Mouse (Mus musculus): ENCODE measurements around the gene Ccdc34.

Ccdc34 gene

GRCm38 (mm10) chr2:110182795-110183486 is 165.3 kb downstream of the Ccdc34 start:
- DNase-seq = no peak

DNA sequence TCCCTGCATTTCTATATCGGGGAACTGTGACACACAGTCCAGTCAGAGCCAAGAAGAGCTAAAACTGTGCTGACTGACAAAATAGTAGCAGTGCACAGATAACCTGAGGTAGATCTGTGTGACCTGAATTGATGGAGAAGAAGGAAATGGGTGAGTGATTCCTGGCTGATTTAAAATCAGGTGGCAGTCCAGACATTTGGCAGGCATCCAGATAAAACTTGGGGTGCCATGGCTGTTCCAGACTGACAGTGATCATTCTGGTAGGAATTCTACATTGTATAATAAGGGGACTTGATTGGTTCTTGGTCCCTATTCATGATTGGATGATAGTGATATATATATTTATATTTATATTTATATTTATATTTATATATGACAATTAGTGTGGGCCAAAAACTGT is 166.5 kb downstream of the Ccdc34 start:
- no peak for DNase-seq

- DNase-seq = peak; percentile 28
Measured at GRCm38 (mm10) chr2:110186427-110186980, 168.9 kb downstream of the Ccdc34 start.

DNA sequence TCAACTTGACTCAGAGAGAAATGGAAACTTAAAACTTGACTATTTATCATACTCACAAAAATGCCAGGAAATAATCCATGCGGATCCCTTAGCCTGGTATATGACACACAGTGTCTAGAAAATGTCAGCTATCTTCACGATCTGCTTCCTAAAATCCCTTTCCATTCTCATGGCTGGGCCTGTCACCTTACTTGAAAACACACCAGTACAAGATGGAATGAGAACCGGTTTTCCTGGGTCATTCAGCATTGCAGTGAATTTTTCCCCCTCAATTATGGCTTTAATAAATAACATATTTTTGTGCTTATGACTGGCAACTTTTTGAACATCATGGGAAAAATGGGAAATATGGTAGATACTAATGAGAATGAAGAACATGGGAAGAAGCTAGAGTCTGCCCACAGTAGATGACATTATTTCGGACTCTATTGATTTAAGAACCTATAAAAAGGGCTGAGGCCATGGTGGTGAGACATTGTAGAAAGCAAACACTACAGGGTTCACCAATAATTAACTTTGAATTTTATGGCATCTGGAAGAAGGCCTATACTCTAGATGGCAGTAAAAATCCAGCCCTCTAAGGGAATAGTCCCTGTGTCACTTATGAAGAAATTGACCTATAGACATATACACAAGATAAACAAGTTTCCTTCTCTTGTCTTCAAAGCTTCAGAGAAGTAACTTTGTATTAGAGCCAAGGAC is 171.2 kb downstream of the Ccdc34 start:
- no peak for DNase-seq

DNA sequence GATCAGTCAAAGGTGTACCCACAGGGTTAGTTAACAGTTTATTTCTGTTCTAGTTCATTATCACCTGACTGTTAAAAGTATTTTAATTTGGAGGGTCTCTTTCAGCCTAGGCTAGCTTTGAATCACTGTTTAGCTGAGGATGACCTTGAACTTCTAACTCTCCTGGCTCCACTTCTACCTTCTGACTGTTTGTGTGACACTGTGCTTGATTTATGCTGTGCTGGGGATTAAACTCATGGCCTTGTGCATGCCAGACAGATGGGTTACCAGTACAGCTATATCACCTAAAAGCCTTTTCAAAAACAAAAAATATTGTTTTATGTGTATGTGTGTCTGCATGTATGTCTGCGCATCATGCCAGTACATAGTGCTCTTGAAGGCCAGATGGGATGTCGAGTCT is 172.8 kb downstream of the Ccdc34 start:
- no peak for DNase-seq

- peak; percentile 13 for DNase-seq
Measured at GRCm38 (mm10) chr2:110191186-110191690, 173.6 kb downstream of the Ccdc34 start.

GRCm38 (mm10) chr2:110191965-110192701 is 174.5 kb downstream of the Ccdc34 start:
- DNase-seq = peak; percentile 69

GRCm38 (mm10) chr2:110192702-110193312 is 175.2 kb downstream of the Ccdc34 start:
- peak; percentile 53 for DNase-seq

- DNase-seq = no peak
Measured at GRCm38 (mm10) chr2:110196551-110196950, 178.9 kb downstream of the Ccdc34 start.

GRCm38 (mm10) chr2:110199648-110200047 is 182.0 kb downstream of the Ccdc34 start:
- DNase-seq = no peak

DNA sequence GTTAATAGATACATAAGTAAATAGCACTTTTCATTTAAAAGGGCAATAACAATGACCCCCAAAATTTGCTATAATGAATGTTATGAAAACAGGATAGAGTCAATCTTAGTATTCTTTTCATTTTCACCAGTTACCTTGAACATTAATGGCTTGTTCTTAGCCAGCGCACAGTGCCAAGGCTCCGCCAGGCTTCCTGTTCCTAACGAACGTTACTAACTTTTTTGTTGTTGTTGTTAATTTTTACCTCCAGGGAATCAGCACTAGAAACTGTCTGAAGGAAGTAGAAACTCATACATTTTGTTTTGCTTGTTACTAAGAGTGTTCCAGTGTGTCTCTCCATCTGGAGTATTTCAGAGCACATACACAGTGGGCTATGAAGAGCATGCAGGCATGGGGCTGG is 184.2 kb downstream of the Ccdc34 start:
- no peak for DNase-seq

- no peak for DNase-seq
Measured at GRCm38 (mm10) chr2:110202716-110203497, 185.3 kb downstream of the Ccdc34 start.

GRCm38 (mm10) chr2:110204169-110204568 is 186.6 kb downstream of the Ccdc34 start:
- peak; percentile 58 for DNase-seq

DNA sequence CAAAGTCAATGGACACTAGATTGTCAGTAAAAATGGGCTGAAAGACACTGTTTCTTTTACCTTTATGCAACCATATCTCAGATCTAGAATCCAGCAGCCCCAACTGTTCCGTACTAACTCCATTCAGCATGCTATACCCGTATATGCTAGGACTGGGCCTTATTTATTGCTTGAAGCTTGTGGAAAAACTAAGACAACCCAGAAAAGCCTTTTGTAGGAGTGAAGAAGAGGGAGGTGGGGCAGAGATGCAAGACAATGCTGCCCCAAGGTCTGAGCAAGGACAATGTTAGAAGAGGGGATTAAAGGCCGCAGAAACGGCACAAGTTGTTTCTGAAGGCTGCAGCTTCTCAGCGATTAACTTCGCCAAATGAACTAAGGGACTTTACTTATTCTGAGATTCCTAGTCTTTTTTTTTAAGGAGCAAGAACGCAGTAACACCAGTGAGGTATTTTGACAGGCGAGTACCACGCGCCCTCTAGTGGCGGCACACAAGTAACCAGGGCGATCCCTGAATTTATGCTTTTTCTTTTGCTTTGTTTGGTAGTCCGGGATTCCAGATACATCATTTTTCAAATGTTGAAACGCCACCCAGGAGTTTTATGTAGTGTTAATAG is 187.2 kb downstream of the Ccdc34 start:
- peak; percentile 82 for DNase-seq

DNA sequence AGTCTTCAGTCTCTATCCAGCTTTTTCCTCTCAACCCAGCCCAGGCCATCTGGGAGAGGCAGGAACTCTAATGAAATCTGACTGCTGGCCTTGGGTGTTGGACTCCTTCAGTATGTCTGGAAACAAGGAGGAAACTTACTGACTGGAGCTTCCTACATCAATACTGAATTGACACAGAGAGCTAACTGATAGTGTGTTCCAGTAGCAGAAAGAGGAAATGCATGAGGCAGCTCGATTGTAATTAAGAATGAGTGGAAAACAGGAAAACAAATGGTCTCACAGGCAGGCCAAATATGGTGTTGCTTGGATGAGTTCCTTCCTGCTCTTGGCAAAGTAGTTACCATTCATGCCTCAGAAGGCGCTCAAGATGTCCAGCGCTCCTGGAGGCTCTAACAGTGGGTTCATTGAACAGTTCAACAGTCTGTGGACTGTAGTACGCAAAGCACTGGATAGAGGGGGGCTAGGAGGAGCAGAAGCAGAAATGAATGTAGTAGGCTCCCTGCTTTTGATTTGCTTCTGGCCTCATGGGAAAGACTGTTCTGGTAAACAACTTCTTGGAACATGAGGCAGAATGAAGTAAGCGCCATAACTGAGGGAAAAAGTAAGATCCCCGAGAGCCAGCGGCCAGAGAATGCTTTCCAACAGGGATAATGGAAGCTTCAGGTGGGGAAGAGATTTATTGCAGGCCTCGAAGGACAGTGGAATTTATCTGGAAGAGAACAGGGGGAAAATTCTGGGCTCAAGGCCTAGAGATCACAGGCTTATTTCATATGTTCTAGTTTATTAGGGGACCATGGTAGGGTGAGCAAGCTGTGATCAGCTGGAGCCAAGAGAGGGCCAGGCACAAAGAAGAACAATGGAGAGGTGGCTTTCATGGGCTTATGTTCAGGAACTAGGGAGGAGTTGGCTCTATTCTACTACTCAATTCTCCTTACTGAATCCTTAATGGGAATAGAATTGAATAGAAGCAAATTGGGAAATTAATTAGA is 193.2 kb downstream of the Ccdc34 start:
- no peak for DNase-seq

DNA sequence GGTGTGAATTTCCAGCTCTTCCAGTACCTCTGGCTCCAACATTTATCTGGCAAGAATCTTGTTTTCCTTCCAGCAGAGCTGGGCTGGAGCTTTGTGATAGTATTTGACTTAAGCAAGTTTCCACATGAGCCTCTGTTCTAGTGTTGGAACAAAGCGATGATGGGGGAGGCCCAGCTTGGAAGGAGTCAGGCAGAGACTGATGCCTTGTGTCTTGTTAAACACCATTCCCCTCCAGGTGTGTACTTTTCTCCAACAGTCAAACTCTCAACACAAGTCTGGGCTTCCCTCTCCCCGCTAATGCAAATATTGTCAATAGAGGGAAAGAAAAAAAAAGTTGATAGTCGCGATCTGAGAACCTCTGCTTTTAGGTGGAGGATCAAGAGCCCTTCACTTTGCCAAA is 196.7 kb downstream of the Ccdc34 start:
- no peak for DNase-seq

DNA sequence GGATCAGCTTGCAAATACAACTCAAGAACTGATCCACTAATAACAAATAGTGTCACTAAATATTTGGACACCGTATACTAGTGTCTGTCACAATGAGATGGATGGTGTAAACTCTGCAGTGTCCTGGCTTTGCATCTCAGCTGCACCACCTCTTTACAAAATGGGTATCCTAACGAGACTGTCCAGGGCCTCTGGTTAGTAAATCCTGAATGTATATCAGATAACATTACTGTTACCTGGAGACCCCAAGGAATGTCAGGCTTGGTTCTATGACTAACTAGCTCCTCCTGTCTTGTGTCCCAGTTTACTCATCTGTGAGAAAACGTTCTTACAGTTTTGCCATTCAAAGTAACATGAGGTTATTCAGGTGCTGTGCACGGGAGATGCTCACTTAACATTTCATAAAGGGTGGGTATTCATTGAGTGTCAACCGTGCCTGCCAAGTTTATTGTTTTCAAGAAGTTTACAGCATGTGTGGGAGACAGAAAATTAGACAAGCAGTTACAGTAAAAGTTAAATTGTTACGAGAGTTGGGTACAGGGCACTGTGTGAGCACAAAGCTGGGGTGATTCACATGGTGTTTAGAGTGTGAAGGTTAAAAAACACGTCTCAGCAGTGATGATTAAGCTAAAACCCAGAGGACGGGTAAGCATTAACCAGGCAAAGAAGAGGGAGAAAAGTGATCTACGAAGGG is 197.5 kb downstream of the Ccdc34 start:
- no peak for DNase-seq

DNA sequence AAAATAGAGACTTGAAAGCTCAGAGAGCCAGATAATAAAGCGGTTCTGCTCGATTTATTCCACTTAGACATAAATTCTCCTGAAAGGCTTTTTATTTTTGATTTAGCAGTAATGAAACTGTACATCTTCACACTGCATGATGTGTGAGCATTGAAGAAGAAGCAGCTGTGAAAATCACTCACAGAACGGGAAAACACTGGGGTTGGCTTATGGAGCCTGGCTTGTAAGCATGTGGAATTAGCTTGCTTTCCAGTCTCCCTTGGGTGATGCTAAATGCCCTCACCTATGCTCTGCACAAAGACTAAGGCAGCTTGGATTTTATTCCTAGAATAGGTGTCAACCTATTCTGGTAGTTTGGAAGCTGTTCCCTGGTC is 198.1 kb downstream of the Ccdc34 start:
- no peak for DNase-seq

DNA sequence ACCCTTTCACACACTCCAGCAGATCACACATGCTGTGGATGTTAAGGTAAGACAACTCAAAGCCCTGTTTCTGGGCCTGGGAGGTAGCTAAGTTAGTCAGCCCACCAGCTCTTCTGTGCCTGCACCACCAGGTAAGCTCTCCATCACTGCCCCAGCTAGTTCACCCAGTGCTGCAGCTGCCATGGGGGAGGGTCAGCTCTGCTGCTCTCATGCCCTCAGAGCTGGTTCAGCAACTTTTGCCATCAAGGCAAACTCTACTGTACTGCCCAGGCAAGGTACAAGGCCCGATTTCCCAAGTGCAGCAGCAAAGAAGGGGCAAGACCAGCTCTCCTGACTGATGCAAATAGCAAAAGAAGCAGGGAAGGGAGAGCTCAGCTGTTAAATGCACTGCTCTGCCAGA is 202.9 kb downstream of the Ccdc34 start:
- DNase-seq = no peak

GRCm38 (mm10) chr2:110222793-110223192 is 205.2 kb downstream of the Ccdc34 start:
- DNase-seq = no peak
